Mouse (Mus musculus): Measurements from ENCODE around the gene Bak1.

GRCm38 (mm10) chr17:26972703-26973574 lies 55.9 kb downstream of the Bak1 start, which contains the start of gene Zbtb9:
- TF ChIP-seq POLR2A (IDR thresholded peaks at IDR 0.05; ENCODE audit: low read depth, low read length) (peak; percentile 88), CTCF (IDR thresholded peaks at IDR 0.05; ENCODE audit: extremely low read depth, insufficient read depth, insufficient read length, insufficient replicate concordance) (no peak)
